Mouse (Mus musculus): ENCODE results near the gene Ttc28. TPM values are rescaled to one million over a fixed set of nuclear protein-coding genes. Genes with fewer than 3 reads are reported as not detected.
"Not testable (repeated sequence)": the region's sequence is repeated elsewhere in the genome, so short reads cannot be mapped to it uniquely, and the experiment has no call there.

Gene Ttc28
- total RNA-seq, 2 experiments from 2014 or later = 97.3 to 112 TPM

DNA sequence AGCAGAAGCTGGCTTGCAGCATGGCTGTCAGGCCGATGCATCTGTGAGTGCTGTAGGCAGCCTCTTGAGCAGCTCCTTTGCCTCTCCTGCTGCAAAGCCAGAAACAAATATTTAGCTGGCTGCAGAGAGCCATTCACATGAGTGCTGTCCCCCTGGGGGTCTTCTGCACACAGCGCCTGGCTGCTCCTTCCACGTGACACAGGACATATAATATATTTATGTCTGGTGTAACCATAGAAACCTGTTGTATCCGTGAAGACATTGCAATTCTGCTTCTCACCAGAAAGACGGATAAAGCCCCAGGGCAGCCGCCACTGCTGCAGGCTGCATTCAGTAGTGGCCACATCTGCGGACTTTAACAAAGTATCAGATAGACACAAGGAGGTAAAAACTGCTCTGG is 376.6 kb downstream of the Ttc28 start:
- intact Hi-C loops (cut with DNase I) = loop anchor here (5.0 to 10.0 kb wide), 2 partner anchors 274 to 421 kb away; partner anchors contain the start of genes Chek2 and Hscb
- peak; percentile 45 for DNase-seq

DNA sequence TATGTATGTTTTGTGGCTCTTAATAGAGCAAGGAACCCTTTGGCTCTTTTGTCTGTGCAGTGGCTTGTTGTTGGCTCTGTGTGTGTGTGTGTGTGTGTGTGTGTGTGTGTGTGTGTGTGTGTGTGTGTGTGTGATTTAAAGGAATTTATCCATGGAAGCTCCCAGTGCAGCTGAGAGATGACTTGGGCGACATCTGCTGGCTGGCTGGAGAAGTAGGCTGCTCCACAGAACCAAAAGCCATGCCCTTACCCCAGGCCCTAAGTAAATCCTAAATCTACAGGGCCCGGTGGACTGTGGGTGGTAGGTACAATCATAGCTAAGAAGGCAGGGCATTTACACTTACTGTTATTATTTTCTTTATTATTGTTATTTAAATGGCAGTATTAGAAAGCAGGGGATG is 377.5 kb downstream of the Ttc28 start:
- peak; percentile 82 for DNase-seq
- intact Hi-C loops (cut with DNase I) = loop anchor here (5.0 to 10.0 kb wide), 2 partner anchors 275 to 422 kb away; partner anchors contain the start of genes Chek2 and Hscb

GRCm38 (mm10) chr5:111261162-111261561 is 381.6 kb downstream of the Ttc28 start:
- intact Hi-C loops (cut with DNase I) = not testable (repeated sequence)

GRCm38 (mm10) chr5:111261733-111262573 is 382.4 kb downstream of the Ttc28 start:
- DNase-seq = no peak
- intact Hi-C loops (cut with DNase I) = no loop called here

More at GRCm38 (mm10) chr5:111261162-111261561, 381.6 kb downstream of the Ttc28 start:
- not testable (repeated sequence) for DNase-seq

DNA sequence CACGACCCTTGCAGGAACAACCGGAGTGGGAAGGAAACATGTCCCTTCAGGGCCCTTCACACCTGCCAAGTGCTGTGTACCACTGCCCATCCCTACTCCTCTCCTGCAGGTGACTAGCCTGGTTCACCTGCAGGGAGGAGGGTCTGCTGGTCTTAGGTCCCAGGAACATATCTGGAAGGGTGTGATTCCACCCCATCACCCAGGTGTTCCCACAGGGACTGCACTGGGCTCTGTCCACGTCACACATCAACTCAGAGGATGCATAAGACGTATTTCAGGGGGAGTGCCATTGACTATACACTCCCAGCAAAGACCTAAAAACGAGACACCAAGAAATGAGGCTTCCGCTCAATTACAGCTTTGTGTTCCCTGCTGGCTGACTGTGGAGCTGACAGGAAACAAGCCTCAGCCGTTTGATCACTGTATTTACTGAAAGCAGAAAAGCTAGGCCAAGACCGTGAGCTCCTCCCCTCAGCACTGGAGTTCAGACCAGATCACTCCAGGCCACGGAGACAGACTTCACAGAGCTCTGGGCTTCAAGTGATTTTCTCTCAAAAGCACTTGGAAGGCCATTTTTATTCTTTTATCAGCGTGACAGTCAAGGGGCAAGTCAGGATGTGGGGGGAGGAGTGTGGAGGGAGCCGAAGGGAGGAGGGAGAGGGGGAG is 383.1 kb downstream of the Ttc28 start:
- intact Hi-C loops (cut with DNase I) = no loop called here
- DNase-seq = no peak

GRCm38 (mm10) chr5:111263370-111263769 is 383.8 kb downstream of the Ttc28 start:
- intact Hi-C loops (cut with DNase I) = no loop called here
- no peak for DNase-seq

DNA sequence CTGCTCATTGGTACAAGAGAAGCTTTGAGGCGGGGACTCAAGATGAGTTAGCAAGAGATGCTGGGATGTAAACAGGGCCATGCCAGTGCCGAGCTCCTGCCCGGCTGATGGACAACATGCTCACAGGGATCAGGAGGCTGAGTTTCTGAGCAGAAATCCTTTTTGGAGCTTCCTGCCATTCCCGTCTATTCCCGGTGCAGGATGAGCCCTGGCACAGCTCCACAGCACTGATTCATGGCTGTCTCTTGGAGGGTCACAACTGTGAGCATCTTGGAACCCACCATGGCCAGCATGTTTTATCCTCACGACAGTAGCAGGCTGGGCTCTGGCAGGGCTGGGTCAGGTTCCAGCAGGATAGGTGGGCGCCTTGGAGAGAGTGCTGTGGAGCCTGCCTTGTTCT is 384.9 kb downstream of the Ttc28 start:
- intact Hi-C loops (cut with DNase I) = no loop called here
- no peak for DNase-seq

DNA sequence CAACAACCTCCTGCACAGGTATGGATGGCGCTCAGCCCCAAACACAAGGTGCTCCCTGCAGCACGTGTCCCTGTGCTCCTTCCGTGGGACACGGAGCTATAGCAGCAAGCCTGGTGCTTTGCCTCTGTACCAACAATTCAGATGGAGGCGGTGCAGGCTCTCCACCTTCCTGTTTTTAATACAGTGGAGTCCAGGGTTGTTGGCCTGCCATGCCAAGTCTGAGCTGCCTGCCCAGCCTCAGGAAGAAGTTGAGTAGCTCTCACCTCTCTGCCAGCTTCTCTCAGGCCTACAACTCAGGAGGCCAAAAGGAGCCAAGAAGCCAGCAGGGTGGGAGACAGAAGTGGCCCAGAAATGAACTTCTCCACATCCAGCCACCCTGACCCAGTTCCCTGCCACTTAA is 387.1 kb downstream of the Ttc28 start:
- DNase-seq = no peak
- intact Hi-C loops (cut with DNase I) = loop anchor here (5.0 kb wide), 1 partner anchor 409 kb away; no protein-coding TSS in a partner anchor

DNA sequence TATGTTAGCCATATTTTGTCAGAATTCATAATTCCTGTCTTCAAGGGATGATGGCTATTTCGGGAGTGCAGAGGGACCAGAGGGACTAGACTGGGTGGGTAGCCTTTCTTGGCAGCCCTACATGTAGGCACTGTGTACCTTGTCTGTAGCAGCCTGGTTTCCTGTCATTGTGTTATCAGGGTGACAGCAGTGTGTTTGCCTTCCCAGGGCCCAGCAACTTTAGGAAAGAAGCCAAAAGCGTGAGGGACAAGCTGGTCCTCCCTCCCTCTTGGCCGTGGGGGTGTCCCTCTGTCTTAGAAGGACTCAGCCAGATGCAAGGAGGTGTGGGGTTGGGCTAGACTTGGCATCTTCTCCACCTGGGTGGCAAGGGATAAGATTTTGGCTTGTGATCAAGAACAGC is 387.5 kb downstream of the Ttc28 start:
- intact Hi-C loops (cut with DNase I) = loop anchor here (5.0 kb wide), 1 partner anchor 410 kb away; no protein-coding TSS in a partner anchor
- peak; percentile 40 for DNase-seq

DNA sequence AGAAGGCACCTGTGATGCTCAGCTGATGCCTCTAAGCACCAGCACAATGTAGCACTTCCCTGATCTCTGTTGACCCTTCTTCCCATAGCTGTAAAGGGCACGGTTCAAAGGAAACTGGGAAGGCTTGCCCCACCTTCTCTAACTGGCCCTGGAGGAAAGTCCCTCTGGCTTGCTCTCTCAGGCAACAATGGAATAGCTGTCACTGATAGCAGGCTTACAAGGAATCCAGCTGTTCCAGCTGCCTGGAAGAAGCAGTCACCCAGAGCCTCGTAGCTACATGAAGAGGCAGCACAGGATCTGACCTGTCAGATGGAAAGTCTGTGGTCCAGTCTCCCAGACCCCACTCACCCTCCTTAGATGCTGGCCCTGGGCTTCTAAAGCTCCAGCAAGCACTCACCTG is 389.2 kb downstream of the Ttc28 start:
- intact Hi-C loops (cut with DNase I) = loop anchor here (5.0 kb wide), 1 partner anchor 412 kb away; no protein-coding TSS in a partner anchor
- DNase-seq = no peak

GRCm38 (mm10) chr5:111269613-111270205 is 390.1 kb downstream of the Ttc28 start:
- peak; percentile 84 for DNase-seq
- intact Hi-C loops (cut with DNase I) = loop anchor here (5.0 to 10.0 kb wide), 2 partner anchors 65 to 412 kb away; partner anchors contain the start of gene Pitpnb

DNA sequence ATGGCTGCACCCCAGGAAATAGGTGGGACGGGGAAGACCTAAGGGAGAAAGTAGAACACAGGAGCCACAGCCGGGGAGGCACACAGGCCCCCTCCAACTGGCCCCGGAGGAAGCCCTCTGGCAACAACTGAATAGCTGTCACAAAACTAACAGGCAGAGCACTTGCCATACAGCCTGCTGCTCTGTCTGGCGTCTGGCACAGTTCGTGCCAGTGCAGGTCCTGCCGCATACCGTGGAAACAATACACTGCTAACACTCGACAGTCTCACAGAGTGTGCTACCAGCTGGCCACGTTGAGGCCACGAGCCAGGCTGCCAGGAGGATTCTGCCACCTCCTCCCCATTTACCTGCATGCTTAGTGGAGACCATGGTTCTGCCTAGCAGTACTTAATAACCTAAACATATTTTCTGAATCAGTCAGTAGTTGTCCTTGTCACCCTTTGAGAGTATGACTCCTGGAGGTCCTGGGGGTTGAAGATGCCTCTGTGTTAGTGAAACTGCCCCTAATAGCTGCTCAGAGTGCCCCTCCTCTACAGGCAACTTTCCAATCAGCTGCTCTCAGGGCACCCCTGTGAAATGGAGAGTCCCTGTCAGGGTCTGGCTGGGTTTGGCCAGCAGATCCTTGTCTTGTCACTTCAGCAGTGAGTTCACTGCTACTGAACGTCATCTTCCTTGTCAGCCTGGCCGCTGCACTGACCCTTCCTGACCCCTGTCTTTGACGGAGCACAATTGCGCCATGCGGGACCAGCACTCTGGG is 390.8 kb downstream of the Ttc28 start:
- DNase-seq = peak; percentile 63

GRCm38 (mm10) chr5:111273589-111273988 is 394.0 kb downstream of the Ttc28 start:
- DNase-seq = peak; percentile 87
- intact Hi-C loops (cut with DNase I) = loop anchor here (10.0 kb wide), 1 partner anchor 61 kb away; the partner anchor contains the start of gene Pitpnb

More for the DNA sequence above, 390.8 kb downstream of the Ttc28 start:
- intact Hi-C loops (cut with DNase I) = loop anchor here (10.0 kb wide), 1 partner anchor 64 kb away; the partner anchor contains the start of gene Pitpnb

- no peak for DNase-seq
- intact Hi-C loops (cut with DNase I) = loop anchor here (10.0 kb wide), 1 partner anchor 60 kb away; the partner anchor contains the start of gene Pitpnb
Measured at GRCm38 (mm10) chr5:111274948-111275347, 395.3 kb downstream of the Ttc28 start.

DNA sequence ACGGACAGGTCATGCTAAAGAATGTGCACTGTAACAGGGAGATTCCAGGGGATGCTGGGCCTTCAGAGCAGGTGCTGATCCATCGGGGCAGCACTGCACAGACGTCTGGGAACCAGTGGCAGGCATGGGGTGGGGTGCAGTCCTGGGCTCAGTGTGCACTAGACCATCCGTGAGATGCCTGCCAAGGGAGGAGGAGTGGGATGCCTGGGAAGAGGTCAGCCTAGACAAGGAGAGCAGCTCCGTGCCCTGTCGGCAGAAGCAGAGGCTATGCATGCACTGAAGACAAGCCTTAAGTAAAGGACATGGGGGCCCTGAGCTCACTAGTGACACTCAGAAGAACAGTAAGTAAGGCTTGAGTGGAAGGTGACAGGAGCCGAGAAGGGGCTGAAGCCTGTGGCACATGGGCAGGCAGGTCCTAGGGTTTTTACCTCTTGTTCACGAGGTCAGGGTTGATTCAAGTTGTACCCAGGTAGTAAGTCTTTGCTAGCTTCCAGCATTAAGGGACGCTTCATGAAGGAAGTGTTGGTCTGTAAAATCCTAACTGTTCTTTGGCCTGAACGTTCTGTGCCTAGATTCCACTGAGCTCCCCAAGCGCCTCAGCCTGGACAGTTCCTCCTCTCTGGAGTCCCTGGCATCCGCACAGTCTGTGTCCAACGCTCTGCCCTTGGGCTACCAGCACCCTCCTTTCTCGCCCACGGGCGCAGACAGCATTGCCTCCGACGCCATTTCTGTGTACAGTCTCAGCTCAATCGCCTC is 405.0 kb downstream of the Ttc28 start:
- DNase-seq = no peak

GRCm38 (mm10) chr5:111287571-111287970 is 408.0 kb downstream of the Ttc28 start:
- DNase-seq = no peak
- intact Hi-C loops (cut with DNase I) = no loop called here

More for the DNA sequence above, 405.0 kb downstream of the Ttc28 start:
- intact Hi-C loops (cut with DNase I) = no loop called here

DNA sequence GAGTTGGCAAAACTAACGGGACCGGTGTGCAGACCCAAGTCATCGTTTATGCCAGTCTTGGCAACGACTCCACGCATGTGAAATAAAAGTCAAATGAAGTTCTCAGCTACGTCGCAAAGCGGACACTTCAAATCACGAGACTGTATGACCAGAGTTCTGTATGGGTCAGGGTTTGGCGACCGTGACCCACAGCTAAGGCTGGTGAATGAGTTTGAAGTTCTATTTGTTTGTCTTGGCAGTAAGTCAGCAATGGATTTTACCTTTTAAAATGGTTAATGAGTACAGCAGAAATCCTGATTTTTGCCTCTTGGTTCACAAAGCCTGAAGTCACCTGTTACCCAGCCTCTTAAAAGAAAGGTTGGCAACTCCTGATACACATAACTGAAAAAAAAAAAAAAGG is 408.9 kb downstream of the Ttc28 start:
- intact Hi-C loops (cut with DNase I) = no loop called here
- no peak for DNase-seq

DNA sequence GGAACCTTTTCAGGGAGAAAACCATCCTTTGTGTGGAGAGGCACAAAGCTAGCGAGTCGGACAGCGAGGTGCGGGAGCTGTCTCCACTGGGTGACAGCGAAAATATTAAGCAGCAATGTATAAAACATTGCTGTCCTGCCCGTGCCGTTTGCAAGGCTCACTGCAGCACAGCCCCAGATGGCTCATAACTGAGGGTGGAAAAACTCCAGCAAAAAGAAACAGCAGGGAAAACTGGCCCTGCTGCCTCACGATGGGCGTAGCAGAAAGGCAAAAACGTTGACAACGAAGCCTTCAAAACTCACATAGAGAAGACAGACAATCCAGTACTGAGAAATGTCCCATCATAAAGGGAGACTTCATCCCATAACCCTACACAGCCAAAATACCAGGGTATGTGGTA is 410.5 kb downstream of the Ttc28 start:
- intact Hi-C loops (cut with DNase I) = no loop called here
- no peak for DNase-seq

- peak; percentile 51 for DNase-seq
- intact Hi-C loops (cut with DNase I) = no loop called here
Measured at GRCm38 (mm10) chr5:111291639-111292038, 412.0 kb downstream of the Ttc28 start.
